Mouse (Mus musculus): ENCODE data around the gene Hk2.
A peak's percentile ranks its signal among the peaks of the same experiment; 100 is the strongest.
"Not testable (repeated sequence)": the region's sequence is repeated elsewhere in the genome, so short reads cannot be mapped to it uniquely, and the experiment has no call there.

Hk2 gene

GRCm38 (mm10) chr6:82740269-82740668 lies 34.0 kb downstream of the Hk2 start:
- DNase-seq, result peak; percentile 19

GRCm38 (mm10) chr6:82737634-82738540 lies 36.4 kb downstream of the Hk2 start:
- no peak for DNase-seq

- no peak for DNase-seq
These were observed 37.3 kb downstream of the Hk2 start for GRCm38 (mm10) chr6:82736626-82737600.

GRCm38 (mm10) chr6:82735347-82735746 lies 38.9 kb downstream of the Hk2 start:
- DNase-seq, result no peak

- no peak for DNase-seq
These were observed 45.6 kb downstream of the Hk2 start for GRCm38 (mm10) chr6:82728635-82729034.

- no peak for DNase-seq
These were observed 47.0 kb downstream of the Hk2 start for GRCm38 (mm10) chr6:82727206-82727605.

GRCm38 (mm10) chr6:82723321-82723720 lies 50.9 kb downstream of the Hk2 start:
- peak; percentile 28 for DNase-seq

- DNase-seq, result no peak
These were observed 58.1 kb downstream of the Hk2 start for GRCm38 (mm10) chr6:82716126-82716525.

- DNase-seq, result no peak
These were observed 58.6 kb downstream of the Hk2 start for GRCm38 (mm10) chr6:82715653-82716052.

- no peak for DNase-seq
These were observed 59.0 kb downstream of the Hk2 start for GRCm38 (mm10) chr6:82715253-82715652.

GRCm38 (mm10) chr6:82714841-82715240 lies 59.4 kb downstream of the Hk2 start:
- DNase-seq, result no peak

- peak; percentile 70 for DNase-seq
These were observed 60.0 kb downstream of the Hk2 start for GRCm38 (mm10) chr6:82714243-82714642.

GRCm38 (mm10) chr6:82707742-82708141 lies 66.5 kb downstream of the Hk2 start:
- DNase-seq, result no peak

GRCm38 (mm10) chr6:82707241-82707640 lies 67.0 kb downstream of the Hk2 start:
- no peak for DNase-seq

GRCm38 (mm10) chr6:82705221-82705620 lies 69.0 kb downstream of the Hk2 start, which contains the start of gene Pole4:
TSS of gene Pole4 (minus strand) at chr6:82705365.
- DNase-seq, result no peak

GRCm38 (mm10) chr6:82703710-82704109 lies 70.5 kb downstream of the Hk2 start:
- DNase-seq, result no peak

- DNase-seq, result peak; percentile 88
These were observed 71.6 kb downstream of the Hk2 start for GRCm38 (mm10) chr6:82702593-82703017.

GRCm38 (mm10) chr6:82701296-82701695 lies 73.0 kb downstream of the Hk2 start:
- DNase-seq, result no peak

GRCm38 (mm10) chr6:82699831-82700230 lies 74.4 kb downstream of the Hk2 start:
- no peak for DNase-seq

GRCm38 (mm10) chr6:82696736-82697135 lies 77.5 kb downstream of the Hk2 start:
- DNase-seq, result no peak

GRCm38 (mm10) chr6:82694668-82695067 lies 79.6 kb downstream of the Hk2 start:
- no peak for DNase-seq

GRCm38 (mm10) chr6:82689474-82689873 lies 84.8 kb downstream of the Hk2 start:
- DNase-seq, result no peak

GRCm38 (mm10) chr6:82688586-82688985 lies 85.7 kb downstream of the Hk2 start:
- DNase-seq, result not testable (repeated sequence)

Measured in liver (tissue).